Mouse (Mus musculus): ENCODE results near the gene Socs5. TPM values are rescaled to one million over a fixed set of nuclear protein-coding genes. Genes with fewer than 3 reads are reported as not detected.

Socs5 gene
- polyA plus RNA-seq, 1 experiment from 2014 or later = 1.9 TPM

- Histone ChIP-seq H3K27me3 (no peaks in the 10 kb centered on the region), H3K9ac (no peak overlapping the region), H3K36me3 (replicated peaks) (no peaks in the 10 kb centered on the region), H3K27ac (replicated peaks) (no peak overlapping the region), H3K4me1 (replicated peaks) (no peaks in the 10 kb centered on the region), H3K4me2 (no peak overlapping the region), H3K9me3 (replicated peaks) (no peaks in the 10 kb centered on the region), H3K4me3 (replicated peaks) (no peak overlapping the region)
- ATAC-seq (ENCODE audit: insufficient read depth) = no peak
- WGBS (ENCODE audit: insufficient replicate concordance) = 65% methylated on average over 6 of the region's 6 CpGs
Measured at GRCm38 (mm10) chr17:87085726-87086125, 21.8 kb upstream of the Socs5 start.

- Histone ChIP-seq H3K4me3 (replicated peaks) (no peak overlapping the region), H3K27me3 (no peaks in the 10 kb centered on the region), H3K4me2 (no peak overlapping the region), H3K9ac (no peak overlapping the region), H3K9me3 (replicated peaks) (no peaks in the 10 kb centered on the region), H3K27ac (replicated peaks) (no peak overlapping the region), H3K4me1 (replicated peaks) (no peaks in the 10 kb centered on the region), H3K36me3 (replicated peaks) (no peaks in the 10 kb centered on the region)
- 56% methylated on average over 7 of the region's 7 CpGs for WGBS (ENCODE audit: insufficient replicate concordance)
- ATAC-seq (ENCODE audit: insufficient read depth) = no peak
Measured at GRCm38 (mm10) chr17:87089296-87089695, 18.2 kb upstream of the Socs5 start.

- H3K9ac ChIP-seq = no peak overlapping the region
- ATAC-seq (ENCODE audit: insufficient read depth) = no peak
- H3K4me2 ChIP-seq = no peak overlapping the region
- H3K27ac ChIP-seq (replicated peaks) = no peak overlapping the region
- WGBS (ENCODE audit: insufficient replicate concordance) = 63% methylated on average over 5 of the region's 5 CpGs
- no peaks in the 10 kb centered on the region for H3K9me3 ChIP-seq (replicated peaks)
- H3K4me1 ChIP-seq (replicated peaks) = peaks cover 6% of the 10 kb centered on the region; the same call in 1 of the 2 replicates
- H3K36me3 ChIP-seq (replicated peaks) = no peaks in the 10 kb centered on the region
- no peak overlapping the region for H3K4me3 ChIP-seq (replicated peaks)
- H3K27me3 ChIP-seq = no peaks in the 10 kb centered on the region
Measured at GRCm38 (mm10) chr17:87093061-87093460, 14.4 kb upstream of the Socs5 start.

GRCm38 (mm10) chr17:87096951-87097350 lies 10.5 kb upstream of the Socs5 start:
- Histone ChIP-seq H3K9ac (no peak overlapping the region), H3K4me1 (replicated peaks) (peaks cover 6% of the 10 kb centered on the region; the same call in 1 of the 2 replicates), H3K9me3 (replicated peaks) (no peaks in the 10 kb centered on the region), H3K4me2 (no peak overlapping the region), H3K27me3 (no peaks in the 10 kb centered on the region), H3K27ac (replicated peaks) (no peak overlapping the region), H3K4me3 (replicated peaks) (no peak overlapping the region), H3K36me3 (replicated peaks) (no peaks in the 10 kb centered on the region)
- ATAC-seq (ENCODE audit: insufficient read depth) = no peak
- WGBS (ENCODE audit: insufficient replicate concordance) = 52% methylated on average over 2 of the region's 2 CpGs

- no peak for ATAC-seq (ENCODE audit: insufficient read depth)
- H3K4me3 ChIP-seq (replicated peaks) = no peak overlapping the region
- no peak overlapping the region for H3K4me2 ChIP-seq
Measured at GRCm38 (mm10) chr17:87097576-87097975, 9.9 kb upstream of the Socs5 start.

GRCm38 (mm10) chr17:87100947-87101346 lies 6.5 kb upstream of the Socs5 start:
- no peak overlapping the region for H3K27ac ChIP-seq (replicated peaks)
- no peak overlapping the region for H3K9ac ChIP-seq
- peaks cover 2% of the 10 kb centered on the region; the same call in 1 of the 2 replicates for H3K4me1 ChIP-seq (replicated peaks)
- ATAC-seq (ENCODE audit: insufficient read depth) = no peak
- 49% methylated on average over 4 of the region's 4 CpGs for WGBS (ENCODE audit: insufficient replicate concordance)
- no peak overlapping the region for H3K4me2 ChIP-seq
- H3K9me3 ChIP-seq (replicated peaks) = no peaks in the 10 kb centered on the region; the same call in 1 of the 2 replicates
- H3K36me3 ChIP-seq (replicated peaks) = no peaks in the 10 kb centered on the region
- no peak overlapping the region for H3K4me3 ChIP-seq (replicated peaks)
- no peaks in the 10 kb centered on the region for H3K27me3 ChIP-seq

More at GRCm38 (mm10) chr17:87097576-87097975, 9.9 kb upstream of the Socs5 start:
- no peaks in the 10 kb centered on the region for H3K36me3 ChIP-seq (replicated peaks)
- H3K9me3 ChIP-seq (replicated peaks) = no peaks in the 10 kb centered on the region
- H3K27me3 ChIP-seq = no peaks in the 10 kb centered on the region
- no peak overlapping the region for H3K27ac ChIP-seq (replicated peaks)
- H3K9ac ChIP-seq = no peak overlapping the region
- WGBS (ENCODE audit: insufficient replicate concordance) = 58% methylated on average over 5 of the region's 5 CpGs
- peaks cover 6% of the 10 kb centered on the region; the same call in 1 of the 2 replicates for H3K4me1 ChIP-seq (replicated peaks)

GRCm38 (mm10) chr17:87102636-87103035 lies 4.8 kb upstream of the Socs5 start:
- H3K27ac ChIP-seq (replicated peaks) = no peak overlapping the region
- no peak for ATAC-seq (ENCODE audit: insufficient read depth)
- H3K9me3 ChIP-seq (replicated peaks) = no peaks in the 10 kb centered on the region; the same call in 1 of the 2 replicates
- no peak overlapping the region for H3K4me3 ChIP-seq (replicated peaks)
- peaks cover 4% of the 10 kb centered on the region for H3K27me3 ChIP-seq
- H3K4me1 ChIP-seq (replicated peaks) = 0 out of 2 replicates have a peak, but pooled peaks cover 9% of the 10 kb centered on the region
- H3K36me3 ChIP-seq (replicated peaks) = no peaks in the 10 kb centered on the region
- 38% methylated on average over 8 of the region's 8 CpGs for WGBS (ENCODE audit: insufficient replicate concordance)
- H3K9ac ChIP-seq = no peak overlapping the region
- H3K4me2 ChIP-seq = no peak overlapping the region

- no peaks in the 10 kb centered on the region; the same call in 1 of the 2 replicates for H3K9me3 ChIP-seq (replicated peaks)
- H3K36me3 ChIP-seq (replicated peaks) = no peaks in the 10 kb centered on the region
- 55% methylated on average over 5 of the region's 5 CpGs for WGBS (ENCODE audit: insufficient replicate concordance)
- no peak overlapping the region for H3K4me3 ChIP-seq (replicated peaks)
- no peak overlapping the region for H3K9ac ChIP-seq
- peaks cover 8% of the 10 kb centered on the region for H3K27me3 ChIP-seq
- no peak overlapping the region for H3K4me2 ChIP-seq
- ATAC-seq (ENCODE audit: insufficient read depth) = no peak
- peaks cover 14% of the 10 kb centered on the region for H3K4me1 ChIP-seq (replicated peaks)
- H3K27ac ChIP-seq (replicated peaks) = no peak overlapping the region
Measured at GRCm38 (mm10) chr17:87103060-87103459, 4.4 kb upstream of the Socs5 start.

GRCm38 (mm10) chr17:87104276-87104675 lies 3.2 kb upstream of the Socs5 start:
- no peak overlapping the region for H3K4me3 ChIP-seq (replicated peaks)
- no peak overlapping the region for H3K4me2 ChIP-seq
- no peak overlapping the region for H3K9ac ChIP-seq
- ATAC-seq (ENCODE audit: insufficient read depth) = no peak
- H3K4me1 ChIP-seq (replicated peaks) = peaks cover 19% of the 10 kb centered on the region
- no peaks in the 10 kb centered on the region for H3K36me3 ChIP-seq (replicated peaks)
- no peak overlapping the region for H3K27ac ChIP-seq (replicated peaks)
- 72% methylated on average over 4 of the region's 4 CpGs for WGBS (ENCODE audit: insufficient replicate concordance)
- H3K9me3 ChIP-seq (replicated peaks) = no peaks in the 10 kb centered on the region; the same call in 1 of the 2 replicates
- H3K27me3 ChIP-seq = peaks cover 18% of the 10 kb centered on the region

- Histone ChIP-seq H3K4me2 (peak overlapping the region; percentile 87), H3K9ac (no peak overlapping the region), H3K4me1 (replicated peaks) (peaks cover 21% of the 10 kb centered on the region), H3K4me3 (replicated peaks) (peak overlapping the region; percentile 69; the same call in 1 of the 2 replicates), H3K27me3 (peaks cover 18% of the 10 kb centered on the region), H3K36me3 (replicated peaks) (no peaks in the 10 kb centered on the region), H3K27ac (replicated peaks) (peak overlapping the region; percentile 58; the same call in 1 of the 2 replicates), H3K9me3 (replicated peaks) (no peaks in the 10 kb centered on the region; the same call in 1 of the 2 replicates)
- WGBS (ENCODE audit: insufficient replicate concordance) = 78% methylated on average over 7 of the region's 7 CpGs
- no peak for ATAC-seq (ENCODE audit: insufficient read depth)
Measured at GRCm38 (mm10) chr17:87105941-87106340, 1.5 kb upstream of the Socs5 start.

GRCm38 (mm10) chr17:87106691-87107523 lies 572 bp upstream of the Socs5 start:
- peaks cover 21% of the 10 kb centered on the region for H3K4me1 ChIP-seq (replicated peaks)
- H3K27me3 ChIP-seq = peaks cover 18% of the 10 kb centered on the region
- H3K9me3 ChIP-seq (replicated peaks) = no peaks in the 10 kb centered on the region; the same call in 1 of the 2 replicates
- peak overlapping the region; percentile 87 for H3K4me2 ChIP-seq
- H3K9ac ChIP-seq = peak overlapping the region; percentile 64
- H3K27ac ChIP-seq (replicated peaks) = peak overlapping the region; percentile 62
- ATAC-seq (ENCODE audit: insufficient read depth) = peak; percentile 97
- peak overlapping the region; percentile 69 for H3K4me3 ChIP-seq (replicated peaks)
- no peaks in the 10 kb centered on the region for H3K36me3 ChIP-seq (replicated peaks)
- WGBS (ENCODE audit: insufficient replicate concordance) = under 1% methylated on average over 51 of the region's 51 CpGs
